19 mouse cellular contexts compared by ENCODE assay signal in the genomic region with DNA sequence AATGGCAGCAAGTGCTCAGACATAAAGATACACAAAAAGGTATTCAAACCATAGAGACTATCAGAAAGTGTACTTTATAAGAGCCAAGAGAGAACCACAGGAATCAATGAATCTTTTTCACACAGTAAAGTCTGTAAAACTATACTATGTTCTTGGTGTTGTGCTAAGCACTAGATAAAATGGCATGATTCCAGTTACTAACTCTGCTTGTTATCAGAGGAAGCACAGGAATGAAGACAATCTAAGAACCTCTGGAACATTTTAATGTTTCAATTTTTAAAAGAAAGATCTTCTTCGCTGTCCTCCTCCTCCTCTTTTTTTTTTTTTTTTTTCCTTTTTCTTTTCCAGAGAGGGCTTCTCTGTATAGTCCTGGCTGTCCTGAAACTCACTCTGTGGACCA.
"Had no signal": no experiment of that assay in that cellular context is flagged by ENCODE, and none has a peak within 500 bp of the region (broad histone marks: within the 10 kb centered on the region; RNA-seq: fewer than 3 reads in every experiment).

No protein-coding gene starts in this region.

- H3K9me3 ChIP-seq: liver, embryonic 13.5 days; liver, embryonic 15.5 days; megakaryocyte, embryonic 14.5 days; midbrain, embryonic 10.5 days; midbrain, embryonic 12.5 days; neural tube, embryonic 13.5 days; neural tube, embryonic 15.5 days; stomach, embryonic 15.5 days had no signal

- DNase-seq: liver, embryonic 13.5 days; lung, adult 18-20 months; lung, embryonic 14.5 days; lung, postnatal 10 days; lung, postnatal 4 days; midbrain, embryonic 14.5 days; right cerebral cortex, postnatal 14 days; thymus, adult 18-20 months; thymus, postnatal 14 days; thymus, postnatal 36 days had no signal

- ATAC-seq: midbrain, embryonic 16.5 days had no signal

- H3K4me3 ChIP-seq: liver, embryonic 13.5 days; liver, embryonic 15.5 days; megakaryocyte, embryonic 14.5 days; midbrain, embryonic 10.5 days; midbrain, embryonic 12.5 days; myocyte; neural tube, embryonic 13.5 days; neural tube, embryonic 15.5 days; stomach, embryonic 15.5 days had no signal

- H3K4me2 ChIP-seq: liver, embryonic 13.5 days; liver, embryonic 15.5 days; lung, embryonic 14.5 days; midbrain, embryonic 12.5 days; neural tube, embryonic 13.5 days; neural tube, embryonic 15.5 days; stomach, embryonic 15.5 days had no signal

- H3K27ac ChIP-seq: liver, embryonic 13.5 days; liver, embryonic 15.5 days; midbrain, embryonic 10.5 days; midbrain, embryonic 12.5 days; neural tube, embryonic 13.5 days; neural tube, embryonic 15.5 days; stomach, embryonic 15.5 days had no signal

- H3K27me3 ChIP-seq: liver, embryonic 13.5 days; liver, embryonic 15.5 days; megakaryocyte, embryonic 14.5 days; midbrain, embryonic 12.5 days; neural tube, embryonic 13.5 days; neural tube, embryonic 15.5 days; stomach, embryonic 15.5 days had no signal

- H3K9ac ChIP-seq: liver, embryonic 13.5 days; liver, embryonic 15.5 days; lung, embryonic 14.5 days; midbrain, embryonic 12.5 days; neural tube, embryonic 13.5 days; neural tube, embryonic 15.5 days; stomach, embryonic 15.5 days had no signal
